Mouse (Mus musculus): ENCODE measurements around the gene M1ap. TPM values are rescaled to one million over a fixed set of nuclear protein-coding genes. Genes with fewer than 3 reads are reported as not detected.

Gene M1ap
- polyA plus RNA-seq (2012; fragmentation: generic; extraction: Trizol) = 0.92 TPM

- Histone ChIP-seq H3K4me3 (no peak within 1 kb of the TSS), H3K4me2 (ENCODE audit: low read depth) (no peak within 1 kb of the TSS), H3K27me3 (ENCODE audit: control insufficient read depth, insufficient read depth, insufficient read length) (no peaks in the 10 kb centered on the region), H3K36me3 (ENCODE audit: control insufficient read depth, insufficient read depth) (no peaks in the 10 kb centered on the region), H3ac (ENCODE audit: control insufficient read depth, insufficient read length) (no peak within 1 kb of the TSS), H3K79me2 (ENCODE audit: control insufficient read depth, insufficient read depth) (no peaks in the 10 kb centered on the region)
- no peak for TF ChIP-seq POLR2A (IDR thresholded peaks at IDR 0.05; ENCODE audit: insufficient read length, low read depth)
- TF ChIP-seq USF1 (IDR thresholded peaks at IDR 0.05; ENCODE audit: low read depth) = no peak
- TF ChIP-seq REST (IDR thresholded peaks at IDR 0.05; ENCODE audit: insufficient read depth, insufficient read length) = no peak
Observed at GRCm38 (mm10) chr6:82946651-82947050, at the start of gene M1ap. M1ap (plus strand) TSS chr6:82946902.

- Histone ChIP-seq H3ac (ENCODE audit: control insufficient read depth, insufficient read length) (no peak overlapping the region), H3K79me2 (ENCODE audit: control insufficient read depth, insufficient read depth) (no peaks in the 10 kb centered on the region)
- TF ChIP-seq MYOD1 (IDR thresholded peaks at IDR 0.05; ENCODE audit: control insufficient read depth in 1 of 3, insufficient read length in 2 of 3, low read depth in 2 of 3) (no peak), CEBPB (IDR thresholded peaks at IDR 0.05; ENCODE audit: insufficient read depth, poor library complexity, severe bottlenecking) (no peak), SRF (IDR thresholded peaks at IDR 0.05; ENCODE audit: control insufficient read depth, insufficient read length, low read depth) (no peak), USF1 (IDR thresholded peaks at IDR 0.05; ENCODE audit: low read depth) (no peak), REST (IDR thresholded peaks at IDR 0.05; ENCODE audit: insufficient read depth, insufficient read length) (no peak), TCF3 (IDR thresholded peaks at IDR 0.05; ENCODE audit: insufficient read length, low read depth) (no peak), TCF12 (IDR thresholded peaks at IDR 0.05; ENCODE audit: insufficient read depth, poor library complexity, severe bottlenecking) (no peak), POLR2A (IDR thresholded peaks at IDR 0.05; ENCODE audit: insufficient read length, low read depth) (no peak), MYOG (IDR thresholded peaks at IDR 0.05; ENCODE audit: control insufficient read depth in 1 of 3, insufficient read depth in 1 of 3, insufficient read length in 2 of 3, low read depth in 2 of 3) (no peak), MAX (IDR thresholded peaks at IDR 0.05; ENCODE audit: low read depth) (no peak), E2F4 (IDR thresholded peaks at IDR 0.05; ENCODE audit: insufficient read depth) (no peak), POLR2AphosphoS2 (IDR thresholded peaks at IDR 0.05; ENCODE audit: insufficient read length, low read depth) (no peak)
Observed at GRCm38 (mm10) chr6:82897311-82897710, 49.4 kb upstream of the M1ap start.

GRCm38 (mm10) chr6:82898227-82898626, 48.5 kb upstream of the M1ap start:
- Histone ChIP-seq H3K4me2 (ENCODE audit: low read depth) (no peak overlapping the region), H3ac (ENCODE audit: control insufficient read depth, insufficient read length) (no peak overlapping the region), H3K27me3 (ENCODE audit: control insufficient read depth, insufficient read depth, insufficient read length) (no peaks in the 10 kb centered on the region), H3K79me2 (ENCODE audit: control insufficient read depth, insufficient read depth) (no peaks in the 10 kb centered on the region), H3K36me3 (ENCODE audit: control insufficient read depth, insufficient read depth) (no peaks in the 10 kb centered on the region), H3K4me3 (no peak overlapping the region)
- no peak for TF ChIP-seq CEBPB (IDR thresholded peaks at IDR 0.05; ENCODE audit: insufficient read depth, poor library complexity, severe bottlenecking)
- no peak for TF ChIP-seq MYOG (IDR thresholded peaks at IDR 0.05; ENCODE audit: control insufficient read depth in 1 of 3, insufficient read depth in 1 of 3, insufficient read length in 2 of 3, low read depth in 2 of 3)
- no peak for TF ChIP-seq TCF3 (IDR thresholded peaks at IDR 0.05; ENCODE audit: insufficient read length, low read depth)
- TF ChIP-seq POLR2AphosphoS2 (IDR thresholded peaks at IDR 0.05; ENCODE audit: insufficient read length, low read depth) = no peak
- TF ChIP-seq REST (IDR thresholded peaks at IDR 0.05; ENCODE audit: insufficient read depth, insufficient read length) = no peak

More at GRCm38 (mm10) chr6:82897311-82897710, 49.4 kb upstream of the M1ap start:
- H3K4me2 ChIP-seq (ENCODE audit: low read depth) = peak overlapping the region; percentile 16
- no peaks in the 10 kb centered on the region for H3K36me3 ChIP-seq (ENCODE audit: control insufficient read depth, insufficient read depth)
- no peaks in the 10 kb centered on the region for H3K27me3 ChIP-seq (ENCODE audit: control insufficient read depth, insufficient read depth, insufficient read length)
- no peak overlapping the region for H3K4me3 ChIP-seq

GRCm38 (mm10) chr6:82898745-82899144, 48.0 kb upstream of the M1ap start:
- Histone ChIP-seq H3K79me2 (ENCODE audit: control insufficient read depth, insufficient read depth) (no peaks in the 10 kb centered on the region), H3K4me3 (no peak overlapping the region), H3K4me2 (ENCODE audit: low read depth) (no peak overlapping the region), H3ac (ENCODE audit: control insufficient read depth, insufficient read length) (no peak overlapping the region), H3K36me3 (ENCODE audit: control insufficient read depth, insufficient read depth) (no peaks in the 10 kb centered on the region), H3K27me3 (ENCODE audit: control insufficient read depth, insufficient read depth, insufficient read length) (no peaks in the 10 kb centered on the region)
- TF ChIP-seq TCF12 (IDR thresholded peaks at IDR 0.05; ENCODE audit: insufficient read depth, poor library complexity, severe bottlenecking) (no peak), E2F4 (IDR thresholded peaks at IDR 0.05; ENCODE audit: insufficient read depth) (no peak), POLR2AphosphoS2 (IDR thresholded peaks at IDR 0.05; ENCODE audit: insufficient read length, low read depth) (no peak), TCF3 (IDR thresholded peaks at IDR 0.05; ENCODE audit: insufficient read length, low read depth) (no peak), REST (IDR thresholded peaks at IDR 0.05; ENCODE audit: insufficient read depth, insufficient read length) (no peak), MYOD1 (IDR thresholded peaks at IDR 0.05; ENCODE audit: control insufficient read depth in 1 of 3, insufficient read length in 2 of 3, low read depth in 2 of 3) (no peak), MAX (IDR thresholded peaks at IDR 0.05; ENCODE audit: low read depth) (no peak), MYOG (IDR thresholded peaks at IDR 0.05; ENCODE audit: control insufficient read depth in 1 of 3, insufficient read depth in 1 of 3, insufficient read length in 2 of 3, low read depth in 2 of 3) (no peak), POLR2A (IDR thresholded peaks at IDR 0.05; ENCODE audit: insufficient read length, low read depth) (no peak)

GRCm38 (mm10) chr6:82902559-82902958, 44.1 kb upstream of the M1ap start:
- Histone ChIP-seq H3ac (ENCODE audit: control insufficient read depth, insufficient read length) (no peak overlapping the region), H3K36me3 (ENCODE audit: control insufficient read depth, insufficient read depth) (no peaks in the 10 kb centered on the region), H3K79me2 (ENCODE audit: control insufficient read depth, insufficient read depth) (no peaks in the 10 kb centered on the region), H3K4me3 (no peak overlapping the region), H3K4me2 (ENCODE audit: low read depth) (no peak overlapping the region), H3K27me3 (ENCODE audit: control insufficient read depth, insufficient read depth, insufficient read length) (no peaks in the 10 kb centered on the region)
- TF ChIP-seq POLR2A (IDR thresholded peaks at IDR 0.05; ENCODE audit: insufficient read length, low read depth) (no peak), MAX (IDR thresholded peaks at IDR 0.05; ENCODE audit: low read depth) (no peak), E2F4 (IDR thresholded peaks at IDR 0.05; ENCODE audit: insufficient read depth) (no peak), SRF (IDR thresholded peaks at IDR 0.05; ENCODE audit: control insufficient read depth, insufficient read length, low read depth) (no peak), CEBPB (IDR thresholded peaks at IDR 0.05; ENCODE audit: insufficient read depth, poor library complexity, severe bottlenecking) (no peak), USF1 (IDR thresholded peaks at IDR 0.05; ENCODE audit: low read depth) (no peak), TCF12 (IDR thresholded peaks at IDR 0.05; ENCODE audit: insufficient read depth, poor library complexity, severe bottlenecking) (no peak), MYOG (IDR thresholded peaks at IDR 0.05; ENCODE audit: control insufficient read depth in 1 of 3, insufficient read depth in 1 of 3, insufficient read length in 2 of 3, low read depth in 2 of 3) (no peak), MYOD1 (IDR thresholded peaks at IDR 0.05; ENCODE audit: control insufficient read depth in 1 of 3, insufficient read length in 2 of 3, low read depth in 2 of 3) (no peak), TCF3 (IDR thresholded peaks at IDR 0.05; ENCODE audit: insufficient read length, low read depth) (no peak), REST (IDR thresholded peaks at IDR 0.05; ENCODE audit: insufficient read depth, insufficient read length) (no peak), POLR2AphosphoS2 (IDR thresholded peaks at IDR 0.05; ENCODE audit: insufficient read length, low read depth) (no peak)
